Mouse (Mus musculus): ENCODE data around the gene Rps11.

Rps11 gene

GRCm38 (mm10) chr7:45082401-45083299, 41.6 kb downstream of the Rps11 start:
- DNase-seq, result peak; percentile 70 to 72

- DNase-seq, result no peak
These were observed 43.2 kb downstream of the Rps11 start for GRCm38 (mm10) chr7:45081016-45081415.

GRCm38 (mm10) chr7:45079856-45080255, 44.4 kb downstream of the Rps11 start:
- DNase-seq, result peak; percentile 88 to 91

- DNase-seq, result peak; percentile 67 to 76
These were observed 45.7 kb downstream of the Rps11 start for GRCm38 (mm10) chr7:45078513-45078912.

GRCm38 (mm10) chr7:45077829-45078228, 46.4 kb downstream of the Rps11 start:
- DNase-seq, result no peak

- no peak for DNase-seq
These were observed 46.9 kb downstream of the Rps11 start for GRCm38 (mm10) chr7:45077322-45077721.

GRCm38 (mm10) chr7:45076501-45076900, 47.7 kb downstream of the Rps11 start:
- no peak for DNase-seq

- DNase-seq, result no peak
These were observed 48.8 kb downstream of the Rps11 start for GRCm38 (mm10) chr7:45075405-45075804.

GRCm38 (mm10) chr7:45073949-45074348, 50.3 kb downstream of the Rps11 start:
- DNase-seq, result no peak

GRCm38 (mm10) chr7:45073171-45073707, 51.0 kb downstream of the Rps11 start:
- no peak for DNase-seq
